Mouse (Mus musculus) ovary, postnatal 36 days (tissue): ENCODE data around the gene Gm10234.

Experiments
- DNase-seq: peaks from one replicate; pipeline ENCODE4 v3.0.0; 2022; ENCODE audit warnings: low spot score, mixed read lengths

Gene Gm10234

GRCm38 (mm10) chr6:95321812-95322211 is at the start of gene Gm10234:
Gene Gm10234 (plus strand): TSS chr6:95322112.
- no peak for DNase-seq

- DNase-seq = no peak
Measured at GRCm38 (mm10) chr6:95277633-95278032, 44.3 kb upstream of the Gm10234 start.

GRCm38 (mm10) chr6:95296025-95296424 is 25.9 kb upstream of the Gm10234 start:
- DNase-seq = no peak

DNA sequence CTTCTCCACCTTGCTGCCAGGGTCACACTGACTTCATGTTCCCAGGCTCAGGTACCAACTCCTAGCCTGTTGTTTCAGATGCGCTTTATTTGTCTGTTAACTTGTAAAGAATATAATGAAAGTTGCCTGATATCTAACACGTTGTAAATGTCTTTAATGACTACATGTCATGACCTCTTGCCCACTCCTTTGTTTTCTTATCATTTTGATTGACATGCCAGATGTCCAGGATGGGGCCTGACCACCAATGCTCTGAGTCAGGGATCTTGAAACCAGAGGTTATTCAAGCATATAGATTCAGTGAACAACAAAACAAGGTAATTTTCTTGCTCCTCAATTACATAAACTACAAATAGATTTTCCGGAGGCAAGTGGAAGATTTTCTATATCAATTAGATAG is 23.5 kb upstream of the Gm10234 start:
- no peak for DNase-seq

GRCm38 (mm10) chr6:95300658-95301057 is 21.3 kb upstream of the Gm10234 start:
- no peak for DNase-seq

GRCm38 (mm10) chr6:95331191-95331590 is 9.3 kb downstream of the Gm10234 start:
- no peak for DNase-seq

- DNase-seq = no peak
Measured at GRCm38 (mm10) chr6:95334781-95335180, 12.9 kb downstream of the Gm10234 start.

DNA sequence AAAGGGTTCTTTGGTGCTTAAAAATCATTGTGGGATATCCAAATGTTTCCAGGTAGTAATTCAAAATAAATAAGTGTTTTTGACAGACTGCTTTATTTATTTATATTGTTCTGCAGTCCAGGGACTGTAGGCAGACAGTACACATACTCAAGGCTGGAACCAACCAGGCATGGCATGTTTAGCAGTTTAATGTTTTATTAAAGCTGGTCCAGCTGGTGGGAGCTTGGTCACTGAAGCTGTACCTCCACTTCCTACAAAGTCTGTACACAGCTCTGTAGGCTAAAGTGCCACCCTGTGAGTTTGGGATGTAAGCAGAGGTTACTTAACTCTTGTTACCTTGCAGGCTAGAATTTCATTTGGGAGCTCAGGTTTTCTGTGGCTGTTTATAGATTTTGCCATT is 27.5 kb downstream of the Gm10234 start:
- DNase-seq = no peak

- DNase-seq = no peak
Measured at GRCm38 (mm10) chr6:95353043-95353442, 31.1 kb downstream of the Gm10234 start.

DNA sequence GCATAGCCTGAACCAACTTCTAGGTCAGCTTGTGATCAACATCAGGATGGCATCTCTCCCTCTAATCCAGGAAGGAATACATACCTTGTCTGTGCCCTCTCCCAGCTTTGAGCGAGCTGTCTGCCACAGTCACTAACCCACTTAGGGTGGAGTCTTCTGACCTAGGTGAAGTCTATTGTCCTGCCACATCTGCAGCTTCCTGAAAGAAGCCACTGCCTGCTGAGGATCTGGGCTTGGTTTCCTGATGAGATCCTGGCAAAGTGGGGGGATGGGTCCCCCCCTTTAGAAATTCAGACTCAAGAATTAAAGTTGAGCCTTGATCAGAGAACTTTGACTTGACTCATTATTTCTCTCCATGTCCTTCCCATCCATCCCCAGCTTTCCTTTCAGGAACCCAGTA is 32.0 kb downstream of the Gm10234 start:
- DNase-seq = no peak

- no peak for DNase-seq
Measured at GRCm38 (mm10) chr6:95360084-95360483, 38.2 kb downstream of the Gm10234 start.

DNA sequence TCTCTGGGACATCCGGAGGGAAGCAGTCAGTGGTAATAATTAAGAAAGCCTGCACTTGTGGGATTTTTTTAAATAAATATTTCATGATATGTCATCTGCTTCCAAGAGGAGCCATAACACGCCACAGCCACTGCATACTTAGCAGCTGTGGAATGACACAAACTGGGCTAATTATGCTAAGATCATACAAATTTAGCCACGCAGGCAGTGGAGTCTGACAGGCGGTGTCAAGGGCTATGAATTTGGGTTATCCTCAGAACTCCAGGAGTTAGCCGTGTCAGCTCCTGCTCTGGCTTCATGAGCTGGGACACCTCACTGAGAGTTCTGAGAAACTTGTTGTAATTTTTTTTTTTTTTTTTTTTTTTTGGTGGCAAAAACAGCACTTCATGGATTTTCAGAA is 40.8 kb downstream of the Gm10234 start:
- no peak for DNase-seq

DNA sequence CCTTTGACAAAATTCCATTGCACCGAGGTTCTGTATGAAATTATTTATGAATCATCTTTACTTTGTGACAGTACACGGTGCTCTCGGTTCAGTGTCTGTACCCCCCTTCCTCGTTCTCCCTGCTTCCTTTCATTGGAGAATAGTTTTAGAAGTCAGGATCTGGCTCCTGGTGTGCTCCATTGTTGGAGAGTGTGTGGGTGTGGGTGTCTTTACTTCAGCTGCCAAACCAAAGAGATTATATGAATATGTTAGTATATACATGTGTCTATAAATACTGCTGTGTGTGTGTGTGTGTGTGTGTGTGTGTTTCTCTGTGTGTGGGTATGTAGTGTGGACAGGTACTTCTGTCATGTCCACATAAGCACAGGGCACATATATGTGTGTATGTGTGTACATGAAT is 49.9 kb downstream of the Gm10234 start:
- no peak for DNase-seq
